Mouse (Mus musculus) kidney, adult 8-10 months (tissue): ENCODE data around the gene Asap2.

ENCODE experiments used
- DNase-seq, 2 experiments: peaks; one replicate each; pipeline ENCODE4 v3.0.0; 2022

The Asap2 gene

GRCm38 (mm10) chr12:21265946-21266783 is 275.9 kb downstream of the Asap2 start:
- DNase-seq: peak; percentile 39 to 70

- no peak for DNase-seq
Measured at GRCm38 (mm10) chr12:21266784-21267098, 276.5 kb downstream of the Asap2 start.

- no peak for DNase-seq
Measured at GRCm38 (mm10) chr12:21268083-21268616, 277.9 kb downstream of the Asap2 start.

- no peak for DNase-seq
Measured at GRCm38 (mm10) chr12:21274446-21274845, 284.2 kb downstream of the Asap2 start.

DNA sequence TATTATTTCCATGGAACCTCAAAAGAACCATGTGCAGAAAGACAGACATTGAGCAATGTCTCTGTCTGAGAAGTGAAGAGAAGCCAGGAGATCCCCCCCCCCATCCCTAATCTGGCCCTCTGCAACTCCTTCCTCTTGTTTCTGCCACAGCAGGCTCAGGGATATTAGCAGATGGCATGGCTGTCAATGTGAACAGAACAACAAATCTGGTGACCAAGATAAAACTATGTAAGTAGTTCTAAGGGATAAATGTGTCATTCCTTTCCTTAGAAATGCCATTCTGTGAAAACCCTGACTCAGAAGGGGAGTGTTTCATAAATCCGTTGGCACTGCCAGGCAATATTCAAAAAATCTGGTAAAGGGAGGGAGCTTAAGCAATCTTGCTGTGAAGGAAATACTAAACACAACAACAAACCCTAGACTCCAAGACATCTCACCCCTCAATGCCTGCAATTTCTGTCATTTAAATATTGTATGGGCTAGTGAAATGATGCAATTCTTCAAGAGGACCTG is 287.1 kb downstream of the Asap2 start:
- DNase-seq: no peak

DNA sequence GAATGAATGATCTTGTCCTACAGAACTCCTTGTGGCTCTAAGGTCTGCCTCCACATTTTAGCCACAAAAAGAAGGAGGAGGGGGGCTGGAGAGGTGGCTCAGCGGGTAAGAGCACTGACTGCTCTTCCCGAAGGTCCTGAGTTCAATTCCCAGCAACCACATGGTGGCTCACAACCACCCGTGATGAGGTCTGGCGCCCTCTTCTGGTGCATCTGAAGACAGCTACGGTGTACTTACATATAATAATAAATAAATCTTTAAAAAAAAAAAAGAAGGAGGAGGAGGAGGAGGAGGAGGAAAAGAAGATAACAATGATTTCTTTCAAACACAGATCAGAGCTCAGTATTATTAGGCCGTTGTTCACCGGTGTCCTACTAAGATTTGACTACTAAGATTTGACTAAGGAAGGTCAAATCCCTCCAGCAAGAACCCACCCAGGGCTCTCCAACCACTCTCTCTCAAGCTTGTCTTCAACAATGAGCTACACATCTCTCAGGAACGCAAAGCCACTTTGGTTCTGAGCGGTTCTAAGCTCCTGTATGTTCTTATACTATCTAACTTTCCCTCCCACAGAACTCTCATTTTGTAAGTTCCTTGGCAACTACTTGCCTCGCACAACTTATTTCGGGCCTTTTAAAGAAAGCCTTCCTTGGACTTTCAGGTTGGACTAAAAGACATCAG is 294.6 kb downstream of the Asap2 start, which contains the start of gene Cpsf3:
TSS of gene Cpsf3 (plus strand) at position 631 of the 681 bp plus-strand sequence.
- no peak for DNase-seq

DNA sequence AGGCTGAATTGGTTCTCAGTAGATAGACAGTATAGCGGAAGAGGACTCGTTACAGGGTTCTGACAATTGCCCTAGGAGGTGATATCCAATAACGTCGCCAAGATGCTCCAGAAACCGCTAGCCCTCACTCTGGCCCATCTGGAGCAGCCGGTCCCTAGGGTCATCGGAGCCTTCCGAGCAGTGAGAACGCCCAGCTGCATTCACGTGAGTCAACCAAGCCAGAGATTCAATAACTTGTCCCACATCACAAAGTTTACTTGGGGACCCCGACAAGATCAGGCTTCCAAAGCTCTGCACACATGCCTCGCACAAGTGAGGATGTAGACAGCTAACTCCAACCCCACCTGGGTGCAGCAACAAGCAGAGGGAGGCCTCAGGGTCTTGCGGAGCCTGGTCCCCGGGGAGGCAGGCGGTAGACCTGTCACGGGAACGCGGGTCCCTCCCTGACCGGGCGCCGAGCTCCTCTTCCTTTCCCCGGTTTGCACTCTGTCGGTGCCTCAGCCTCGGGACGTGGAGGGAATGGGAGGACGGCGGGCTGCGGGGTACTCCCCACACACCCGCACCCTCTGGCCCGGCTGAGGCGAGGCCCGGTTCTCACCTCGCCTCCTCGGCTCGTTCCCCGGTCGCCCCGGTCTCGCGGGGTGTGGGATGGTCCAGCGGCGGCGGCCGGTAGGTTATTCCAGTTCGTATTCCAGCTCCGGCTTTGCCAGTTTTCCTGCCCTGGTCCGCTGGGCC is 295.4 kb downstream of the Asap2 start:
- no peak for DNase-seq

GRCm38 (mm10) chr12:21286243-21286622 is 296.0 kb downstream of the Asap2 start, which contains the start of gene Itgb1bp1:
Gene Itgb1bp1 (minus strand): TSS chr12:21286284.
- peak; percentile 99 to 100 for DNase-seq

DNA sequence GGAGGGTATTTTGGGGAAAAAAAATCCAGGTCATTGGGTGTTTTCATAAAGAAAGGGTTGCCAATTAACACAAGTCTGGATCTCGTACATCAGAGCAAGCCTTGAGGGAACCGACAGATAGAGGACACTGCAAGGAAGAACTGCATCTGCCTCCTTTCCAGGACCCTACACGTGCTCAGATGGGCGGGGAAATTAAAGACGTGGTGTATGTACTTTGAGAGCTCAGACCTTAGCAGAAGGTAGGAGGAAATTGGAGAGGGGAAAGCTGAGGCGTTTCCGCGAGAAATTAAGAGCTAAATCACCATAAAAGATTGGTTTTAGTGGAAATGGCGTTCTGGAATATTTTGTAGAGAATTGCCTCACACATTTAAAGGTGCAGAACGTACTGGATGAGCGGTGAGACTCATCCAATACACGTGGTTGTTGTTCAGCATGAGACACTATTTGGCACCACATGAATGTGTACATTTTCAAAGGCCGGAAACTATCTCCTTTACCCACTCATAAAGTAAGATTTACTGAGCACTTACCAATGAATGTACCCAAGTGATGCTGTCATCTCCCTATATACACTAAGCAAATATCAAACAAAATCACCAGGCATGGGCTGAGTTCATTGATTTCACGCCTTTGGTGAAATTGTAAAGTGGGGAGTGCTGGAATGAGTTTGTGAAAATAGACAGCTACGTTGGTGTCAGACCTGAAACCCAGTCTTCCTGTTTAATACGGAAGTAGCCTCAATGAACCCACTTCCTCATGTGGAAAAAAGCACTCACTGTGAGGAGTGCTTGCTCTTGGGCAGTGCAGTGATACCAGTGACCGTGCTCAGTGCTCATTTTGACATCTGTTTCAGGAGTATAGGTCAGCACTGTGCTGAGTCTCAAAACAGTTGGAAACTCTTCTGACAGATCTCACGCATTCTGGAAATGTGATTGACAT is 296.7 kb downstream of the Asap2 start:
- no peak for DNase-seq

GRCm38 (mm10) chr12:21288716-21289395 is 298.6 kb downstream of the Asap2 start:
- no peak for DNase-seq

DNA sequence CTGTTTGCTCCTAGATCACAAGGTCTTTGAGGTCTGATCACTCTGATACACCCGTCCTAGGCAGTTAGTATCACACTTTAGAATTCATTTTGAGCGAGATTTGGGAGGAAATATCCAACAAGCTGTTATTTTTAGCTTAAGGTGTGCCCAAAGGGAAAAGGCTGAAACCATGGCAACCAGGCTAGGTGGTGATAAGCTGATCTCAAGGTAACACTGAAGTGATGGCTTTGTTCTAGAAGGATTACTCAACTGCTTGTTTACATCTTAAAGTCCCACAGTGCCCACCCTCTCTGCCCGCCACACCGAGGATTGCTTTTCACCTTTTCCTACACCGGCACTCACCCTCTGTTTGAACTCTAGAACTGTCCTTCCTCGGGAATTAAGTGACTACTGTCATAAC is 299.4 kb downstream of the Asap2 start:
- no peak for DNase-seq

DNA sequence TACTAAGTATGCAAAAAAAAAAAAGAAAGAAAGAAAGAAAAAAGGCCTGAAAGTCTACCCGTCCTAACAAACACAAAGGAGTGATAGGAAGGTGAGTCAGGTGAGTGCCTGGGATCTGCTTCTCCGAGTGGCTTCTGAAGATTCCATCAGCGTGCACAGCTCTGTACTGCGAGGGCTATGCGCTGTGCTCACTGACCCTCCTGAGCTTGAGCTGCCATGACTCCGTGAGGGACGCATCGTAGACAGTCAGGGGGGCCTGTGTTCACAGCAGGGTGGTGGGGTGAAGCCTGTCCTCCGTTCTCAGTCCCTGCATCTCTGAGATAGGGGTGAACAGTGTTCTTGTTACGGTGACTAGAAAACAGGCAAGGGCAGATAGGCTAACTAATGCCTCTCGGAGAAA is 308.6 kb downstream of the Asap2 start:
- no peak for DNase-seq

DNA sequence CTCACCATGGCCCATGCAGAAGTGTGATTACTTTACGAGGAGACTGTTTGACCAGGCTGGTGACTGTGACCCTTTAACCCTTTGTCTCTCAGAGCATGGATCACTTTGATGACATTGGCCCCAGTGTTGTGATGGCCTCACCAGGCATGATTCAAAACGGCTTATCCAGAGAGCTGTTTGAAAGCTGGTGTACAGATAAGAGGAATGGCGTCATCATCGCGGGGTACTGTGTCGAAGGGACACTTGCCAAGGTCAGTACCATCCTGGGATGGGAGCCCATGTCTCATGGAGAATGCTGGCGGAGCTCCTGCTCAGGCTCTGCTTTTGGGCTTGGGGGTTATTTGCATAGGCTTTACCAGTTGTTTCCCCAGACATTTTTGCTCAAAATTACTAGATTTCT is 311.1 kb downstream of the Asap2 start:
- no peak for DNase-seq

DNA sequence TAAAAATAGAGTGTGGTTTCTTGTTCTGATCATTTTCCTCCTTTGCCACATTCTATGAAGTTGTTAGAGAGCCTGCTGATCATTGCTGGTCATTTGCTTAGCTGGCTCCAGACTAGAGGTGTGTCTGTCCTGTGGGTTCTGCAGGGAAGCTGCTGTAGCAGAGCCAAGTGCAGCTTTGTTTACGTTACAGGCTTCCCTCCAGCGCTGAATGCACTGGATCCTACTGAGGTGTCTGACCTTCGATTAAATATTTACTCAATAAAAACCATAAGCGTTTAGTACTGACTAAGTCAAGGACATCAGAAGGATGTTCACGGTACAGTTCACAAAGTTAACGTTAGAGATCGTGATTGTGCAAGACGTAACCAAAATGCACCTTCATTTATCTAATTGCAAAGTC is 311.7 kb downstream of the Asap2 start:
- peak; percentile 44 to 74 for DNase-seq

DNA sequence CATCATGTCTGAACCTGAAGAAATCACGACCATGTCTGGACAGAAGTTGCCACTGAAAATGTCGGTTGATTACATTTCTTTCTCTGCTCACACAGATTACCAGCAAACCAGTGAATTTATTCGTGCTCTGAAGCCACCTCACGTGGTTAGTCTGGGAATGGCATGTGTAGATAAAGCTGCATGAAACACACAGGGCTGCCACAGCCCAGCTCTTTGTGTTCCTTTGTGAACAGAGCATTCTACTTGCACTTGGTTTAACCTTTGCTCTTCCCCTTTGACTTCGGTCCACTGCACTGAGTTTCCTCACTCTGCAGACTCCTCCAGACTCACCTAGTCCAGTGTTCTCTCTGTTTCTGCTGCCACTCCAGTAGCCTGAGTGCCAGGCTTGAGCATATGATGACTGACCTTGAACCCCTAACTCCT is 312.1 kb downstream of the Asap2 start:
- DNase-seq: peak; percentile 76 to 88

- peak; percentile 61 to 63 for DNase-seq
Measured at GRCm38 (mm10) chr12:21305741-21306140, 315.5 kb downstream of the Asap2 start.

- no peak for DNase-seq
Measured at GRCm38 (mm10) chr12:21306721-21307120, 316.5 kb downstream of the Asap2 start.

GRCm38 (mm10) chr12:21312201-21312600 is 321.9 kb downstream of the Asap2 start:
- DNase-seq: no peak

- DNase-seq: peak; percentile 86 to 91
Measured at GRCm38 (mm10) chr12:21315923-21316868, 325.9 kb downstream of the Asap2 start, which contains the start of gene Iah1. Gene Iah1 (plus strand): TSS chr12:21316389.

GRCm38 (mm10) chr12:21316869-21317265 is 326.6 kb downstream of the Asap2 start:
- DNase-seq: no peak
